Mouse (Mus musculus): Measurements from ENCODE around the gene Slc8a1.
A peak's percentile ranks its signal among the peaks of the same experiment; 100 is the strongest.

Gene Slc8a1

GRCm38 (mm10) chr17:81363368-81363767, 374.8 kb downstream of the Slc8a1 start:
- DNase-seq (ENCODE audit: low read depth, low spot score): no peak

- no peak for DNase-seq (ENCODE audit: low read depth, low spot score)
These were observed 377.6 kb downstream of the Slc8a1 start for GRCm38 (mm10) chr17:81360571-81360970.

- no peak for DNase-seq (ENCODE audit: low read depth, low spot score)
These were observed 378.1 kb downstream of the Slc8a1 start for GRCm38 (mm10) chr17:81360032-81360431.

- DNase-seq (ENCODE audit: low read depth, low spot score): peak; percentile 81
These were observed 402.0 kb downstream of the Slc8a1 start for GRCm38 (mm10) chr17:81336024-81336754.

GRCm38 (mm10) chr17:81335526-81335925, 402.7 kb downstream of the Slc8a1 start:
- no peak for DNase-seq (ENCODE audit: low read depth, low spot score)
